Mouse (Mus musculus) midbrain, embryonic 14.5 days (tissue): ENCODE measurements at regions not wholly inside any gene's neighbourhood (a gene's known extent, or its start where the extent isn't known, plus 50 kb on each side); places are given as distances from the start of the nearest gene placed in this dataset.

Experiments used
- ATAC-seq: fragments of 200-750 bp; cut with Nextera tagmentation; 2 replicates; pipeline ENCODE4 v1.8.0; 2017; ENCODE audit warnings: moderate number of reproducible peaks, moderate library complexity; ENCODE audit not compliant: low FRiP score, low TSS enrichment
- DNase-seq: peaks from one replicate; pipeline ENCODE4 v3.0.0-alpha.2; 2015
- H3K27ac ChIP-seq: fragments of 300-500 bp; sonication (generic); replicated peaks from 2 replicates; pipeline ENCODE4 v1.5.1; 2014; ENCODE audit warnings: mild to moderate bottlenecking, low read depth, low read length, moderate library complexity
- H3K27me3 ChIP-seq: fragments of 300-500 bp; sonication (generic); 2 replicates; pipeline ENCODE4 v1.6.1; 2014; ENCODE audit warnings: low read length, control low read depth, mixed read lengths; ENCODE audit not compliant: control insufficient read depth, insufficient read depth
- H3K36me3 ChIP-seq: fragments of 300-500 bp; sonication (generic); 2 replicates; pipeline ENCODE4 v1.6.1; 2014; ENCODE audit warnings: low read length, control low read depth; ENCODE audit not compliant: control insufficient read depth, insufficient read depth
- H3K4me1 ChIP-seq: fragments of 300-500 bp; sonication (generic); 2 replicates; pipeline ENCODE4 v1.6.1; 2014; ENCODE audit warnings: mild to moderate bottlenecking, antibody characterized with exemption, low read length, control low read depth; ENCODE audit not compliant: control insufficient read depth, insufficient read depth
- H3K4me2 ChIP-seq: fragments of 300-500 bp; sonication (generic); 2 replicates; pipeline ENCODE4 v1.6.1; 2014; ENCODE audit warnings: mild to moderate bottlenecking, low read length, moderate library complexity
- H3K4me3 ChIP-seq: fragments of 300-500 bp; sonication (generic); replicated peaks from 2 replicates; pipeline ENCODE4 v1.5.1; 2014; ENCODE audit warnings: low read depth, low read length
- H3K9ac ChIP-seq: fragments of 300-500 bp; sonication (generic); replicated peaks from 2 replicates; pipeline ENCODE4 v1.6.1; 2014; ENCODE audit warnings: mild to moderate bottlenecking, low read length, moderate library complexity
- H3K9me3 ChIP-seq: fragments of 300-500 bp; sonication (generic); 2 replicates; pipeline ENCODE4 v1.6.1; 2016; ENCODE audit warnings: low read length, control low read depth, mixed read lengths; ENCODE audit not compliant: control insufficient read depth
- WGBS: fragments of 180-500 bp; shearing (Covaris S2); extraction: QIAGEN DNeasy Blood & Tissue Kit; methylation state at CpG from one replicate; pipeline ENCODE4 v1.1.7; 2014; 5-methylcytosine and 5-hydroxymethylcytosine counted together

DNA sequence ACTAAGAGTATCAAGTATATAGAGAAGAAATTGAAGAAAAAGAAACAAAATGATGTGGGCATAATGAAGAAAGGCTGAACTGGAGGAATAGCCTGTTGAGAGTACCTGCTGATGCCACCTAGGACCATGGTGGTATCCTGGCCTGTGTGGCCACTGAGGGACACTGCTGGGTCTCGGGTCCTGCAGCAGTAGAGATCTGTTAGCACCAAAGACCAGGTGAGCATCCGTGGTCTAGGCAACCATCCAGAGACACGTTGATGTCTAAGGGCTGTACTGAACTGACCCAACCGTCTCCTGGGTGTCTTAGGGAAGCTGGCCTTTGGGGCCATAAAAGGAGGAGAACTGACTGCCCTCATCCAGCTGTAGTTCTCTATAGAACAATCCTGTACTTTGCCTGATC is 1071.4 kb upstream of the 4930412O13Rik start:
- Histone ChIP-seq H3K27me3 (no peaks in the 10 kb centered on the region), H3K4me2 (no peak overlapping the region), H3K4me1 (no peaks in the 10 kb centered on the region), H3K36me3 (no peaks in the 10 kb centered on the region), H3K27ac (no peak overlapping the region), H3K9ac (no peak overlapping the region), H3K4me3 (no peak overlapping the region), H3K9me3 (no peaks in the 10 kb centered on the region)
- DNase-seq (no peak), ATAC-seq (no peak)
- WGBS = 90% methylated on average over 4 of the region's 4 CpGs

DNA sequence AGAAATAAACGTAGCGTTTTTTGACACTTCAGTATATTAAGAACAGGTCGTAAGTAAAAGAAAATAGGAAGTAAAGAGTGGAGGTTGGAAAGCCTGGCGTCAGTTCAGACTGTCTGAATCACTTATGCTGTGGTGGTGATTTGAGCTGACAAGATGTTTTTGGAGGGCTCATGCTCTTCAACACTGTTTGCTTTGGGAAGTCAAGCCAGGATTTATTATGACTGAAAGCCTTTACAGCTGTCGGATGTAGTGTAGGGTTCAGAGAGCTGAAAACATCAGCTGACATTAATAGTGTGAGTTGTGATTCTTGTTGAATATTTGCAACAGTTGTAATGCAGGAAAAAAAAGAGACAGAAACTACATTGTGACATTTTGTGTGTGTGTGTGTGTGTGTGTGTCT is 1062.9 kb upstream of the 4930412O13Rik start:
- Histone ChIP-seq H3K36me3 (no peaks in the 10 kb centered on the region), H3K27ac (no peak overlapping the region)

DNA sequence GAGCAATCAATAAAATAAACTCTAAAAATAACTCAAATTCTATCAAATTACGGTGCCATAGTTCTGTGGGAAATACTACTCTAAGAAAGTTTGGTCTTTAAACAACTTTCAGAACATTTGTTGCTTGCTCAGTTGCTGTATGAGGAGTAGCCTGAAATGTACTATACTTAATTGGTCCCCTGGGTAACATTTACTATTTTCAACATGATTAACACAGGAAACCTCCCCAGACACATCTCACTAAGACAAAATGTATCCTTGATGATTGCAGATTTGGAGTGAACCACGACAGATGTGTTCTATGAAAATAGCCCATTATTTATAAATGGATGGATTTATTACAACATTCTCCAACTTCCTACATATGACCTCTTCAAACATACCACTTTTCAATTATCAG is 1055.6 kb upstream of the 4930412O13Rik start:
- Histone ChIP-seq H3K9me3 (no peaks in the 10 kb centered on the region), H3K27ac (no peak overlapping the region), H3K4me1 (no peaks in the 10 kb centered on the region), H3K27me3 (no peaks in the 10 kb centered on the region), H3K4me3 (no peak overlapping the region), H3K4me2 (no peak overlapping the region), H3K9ac (no peak overlapping the region), H3K36me3 (no peaks in the 10 kb centered on the region)
- ATAC-seq (no peak), DNase-seq (no peak)
- WGBS = 83% methylated on average over 2 of the region's 2 CpGs

More for the DNA sequence above, 1062.9 kb upstream of the 4930412O13Rik start:
- H3K4me1 ChIP-seq = no peaks in the 10 kb centered on the region
- no peaks in the 10 kb centered on the region for H3K27me3 ChIP-seq
- 90% methylated on average over 5 of the region's 5 CpGs for WGBS
- no peak for ATAC-seq
- no peak for DNase-seq
- H3K4me3 ChIP-seq = no peak overlapping the region
- no peak overlapping the region for H3K4me2 ChIP-seq
- no peaks in the 10 kb centered on the region for H3K9me3 ChIP-seq
- H3K9ac ChIP-seq = no peak overlapping the region
